Mouse (Mus musculus) thymus, adult 2 months (tissue): Measurements from ENCODE around the gene Tnfaip3. TPM values are rescaled to one million over a fixed set of nuclear protein-coding genes. Genes with fewer than 3 reads are reported as not detected.
A peak's percentile ranks its signal among the peaks of the same experiment; 100 is the strongest.

Experiments used
- DNase-seq: peaks from one replicate; pipeline ENCODE4 v3.0.0; 2021
- H3K27ac ChIP-seq: fragments of 200-500 bp; 2 replicates; pipeline ENCODE4 v1.5.1; 2012; ENCODE audit warnings: low read length, control low read depth; ENCODE audit not compliant: control insufficient read depth, insufficient read depth
- H3K27me3 ChIP-seq: fragments of 200-500 bp; 2 replicates; pipeline ENCODE4 v1.6.1; 2012; ENCODE audit warnings: mild to moderate bottlenecking, low read length, moderate library complexity, mixed read lengths; ENCODE audit not compliant: control insufficient read depth, insufficient read depth
- H3K36me3 ChIP-seq: fragments of 200-500 bp; 2 replicates; pipeline ENCODE4 v1.6.1; 2012; ENCODE audit warnings: mild to moderate bottlenecking, low read length, moderate library complexity; ENCODE audit not compliant: control insufficient read depth, insufficient read depth
- H3K4me1 ChIP-seq: fragments of 200-500 bp; replicated peaks from 2 replicates; pipeline ENCODE4 v1.6.1; 2012; ENCODE audit warnings: low read length; ENCODE audit not compliant: control insufficient read depth, insufficient read depth
- H3K4me3 ChIP-seq: fragments of 200-500 bp; 2 replicates; pipeline ENCODE4 v1.5.1; 2012; ENCODE audit warnings: mild to moderate bottlenecking, low read length, control low read depth, moderate library complexity; ENCODE audit not compliant: control insufficient read depth, insufficient read depth
- CTCF ChIP-seq: fragments of 200-500 bp; IDR thresholded peaks from 2 replicates; pipeline ENCODE4 v1.5.1; 2012; ENCODE audit warnings: mild to moderate bottlenecking, control low read depth, low read length, moderate library complexity, borderline replicate concordance; ENCODE audit not compliant: control insufficient read depth, poor library complexity, insufficient read depth; ENCODE audit errors: extremely low read depth
- POLR2A ChIP-seq: fragments of 200-500 bp; IDR thresholded peaks from 2 replicates; pipeline ENCODE4 v1.6.1; 2012; ENCODE audit warnings: mild to moderate bottlenecking, low read length, control low read depth, moderate library complexity; ENCODE audit not compliant: control insufficient read depth, poor library complexity, insufficient read depth; ENCODE audit errors: extremely low read depth
- WGBS: fragments of 180-500 bp; shearing (Covaris S2); methylation state at CpG from one replicate; pipeline ENCODE4 v1.1.7; 2018; 5-methylcytosine and 5-hydroxymethylcytosine counted together
- polyA plus RNA-seq: library from polyadenylated mRNA; depleted of rRNA; stranded (reverse); fragments of >200 nt; gene quantifications from 2 replicates; pipeline ENCODE4 v1.2.3, GENCODE M21; 2012; rRNA removed

The Tnfaip3 gene
- 41.0 and 41.8 TPM in 2 replicates for polyA plus RNA-seq

DNA sequence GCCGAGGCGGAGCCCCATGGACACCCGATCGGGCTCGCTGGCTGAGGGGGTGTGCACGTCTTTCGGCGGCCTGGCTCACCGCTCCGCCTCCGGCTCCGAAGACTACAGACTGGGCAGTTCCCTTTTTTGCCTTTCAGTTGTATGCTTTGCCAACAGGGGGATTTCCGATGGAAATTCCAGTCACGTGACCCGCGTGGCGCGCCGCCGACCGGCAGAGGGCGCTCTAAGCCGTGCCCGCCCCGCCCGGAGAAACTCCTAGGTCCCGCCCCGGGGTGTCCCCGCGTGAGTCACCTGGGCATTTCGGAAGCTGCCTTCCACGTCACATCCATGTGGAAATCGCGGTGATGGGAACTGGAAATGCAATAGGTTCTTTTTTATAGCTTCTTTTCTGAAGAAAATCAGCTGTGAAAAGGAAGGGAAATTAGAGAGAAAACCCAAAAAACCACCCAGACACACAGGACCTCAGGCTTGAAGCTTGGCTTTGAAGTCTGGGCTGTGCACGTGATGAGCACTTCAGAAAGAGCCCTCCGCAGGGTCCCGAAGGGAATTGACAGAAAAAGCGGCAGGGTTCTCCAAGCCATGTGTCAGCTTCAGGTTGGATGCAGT, at the start of gene Tnfaip3:
Gene Tnfaip3, minus strand, starts transcription at position 401 of the 606 bp plus-strand sequence.
- H3K4me1 ChIP-seq = peaks cover 13% of the 10 kb centered on the region
- under 1% methylated on average over 38 of the region's 38 CpGs for WGBS
- TF ChIP-seq CTCF (peak; percentile 97), POLR2A (peak; percentile 96)
- DNase-seq = peak; percentile 97
- H3K4me3 ChIP-seq = peak within 1 kb of the TSS; percentile 92
- peaks cover 13% of the 10 kb centered on the region for H3K36me3 ChIP-seq
- H3K27ac ChIP-seq = peak within 1 kb of the TSS; percentile 93
- H3K27me3 ChIP-seq = no peaks in the 10 kb centered on the region

DNA sequence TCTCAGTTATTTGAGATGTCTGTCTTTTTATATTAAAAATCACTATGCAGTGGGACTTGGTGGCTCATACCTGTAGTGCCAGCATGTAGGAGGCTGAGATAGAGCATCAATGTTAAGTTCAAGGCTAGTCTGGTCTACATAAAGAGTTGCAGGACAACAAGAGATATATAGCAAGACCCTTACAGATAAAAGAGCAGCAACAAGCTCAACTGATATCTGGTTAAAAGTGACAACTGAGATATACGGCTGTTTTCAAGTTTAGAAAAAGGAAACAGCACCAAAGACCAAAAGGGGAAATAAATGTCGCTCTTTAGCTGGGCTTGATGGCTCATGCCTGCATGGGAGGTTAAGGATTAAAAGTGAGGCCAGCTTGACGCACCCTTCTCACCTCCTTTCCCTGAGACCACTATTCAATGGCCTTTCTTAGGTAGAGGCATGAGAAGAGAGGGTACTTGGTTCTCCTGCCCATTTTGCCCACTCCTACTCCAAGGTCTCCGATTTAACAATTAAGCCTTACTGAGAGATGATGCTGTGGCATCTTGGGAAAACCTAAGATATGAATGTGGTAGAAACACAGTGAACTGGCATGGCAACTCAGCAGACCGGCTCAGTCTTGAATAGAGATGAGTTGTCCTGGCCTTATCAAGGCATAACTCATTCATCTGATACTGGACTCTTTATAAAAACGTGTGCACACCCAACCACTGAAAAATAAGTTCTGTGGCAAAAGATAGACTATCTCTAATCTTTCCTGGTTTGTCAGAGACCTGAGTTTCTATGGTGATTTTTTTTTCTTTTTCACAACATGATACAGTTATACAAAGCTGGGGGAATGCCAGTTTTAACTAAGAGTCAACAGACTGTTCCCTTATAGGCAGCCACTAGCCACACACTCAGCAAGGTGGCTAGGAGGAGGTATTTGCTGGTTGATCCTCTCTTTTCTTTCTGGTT, 49.5 kb upstream of the Tnfaip3 start:
- no peak for DNase-seq
- 50% methylated on average over 6 of the region's 6 CpGs for WGBS
- Histone ChIP-seq H3K4me1 (peaks cover 20% of the 10 kb centered on the region), H3K27me3 (no peaks in the 10 kb centered on the region), H3K36me3 (no peaks in the 10 kb centered on the region), H3K27ac (no peak overlapping the region), H3K4me3 (no peak overlapping the region)
- TF ChIP-seq POLR2A (no peak), CTCF (no peak)

DNA sequence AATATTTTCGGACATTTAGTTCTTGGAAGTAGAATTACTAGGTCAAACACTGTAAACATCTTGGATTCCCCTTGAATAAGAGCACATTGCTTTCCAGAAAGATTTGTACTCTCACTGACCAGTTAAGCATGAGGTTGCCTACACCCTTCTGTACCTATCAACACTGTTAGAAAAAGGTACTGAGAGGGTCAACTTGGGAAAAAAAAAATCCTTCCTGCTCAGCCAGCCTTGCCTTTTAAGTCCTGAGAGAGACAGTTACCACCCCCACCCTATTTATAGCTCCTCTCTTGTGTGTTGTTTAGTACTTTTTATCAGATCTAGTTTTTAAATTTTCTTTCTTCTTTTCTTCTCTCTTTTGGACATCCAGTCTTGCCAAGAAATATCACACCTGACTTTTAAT, 48.2 kb upstream of the Tnfaip3 start:
- Histone ChIP-seq H3K36me3 (no peaks in the 10 kb centered on the region), H3K27me3 (no peaks in the 10 kb centered on the region), H3K4me1 (peaks cover 19% of the 10 kb centered on the region), H3K27ac (peak overlapping the region; percentile 41; the same call in 1 of the 2 replicates), H3K4me3 (no peak overlapping the region)
- 76% methylated on average over 1 of the region's 1 CpGs for WGBS
- DNase-seq = no peak
- TF ChIP-seq POLR2A (no peak), CTCF (no peak)

DNA sequence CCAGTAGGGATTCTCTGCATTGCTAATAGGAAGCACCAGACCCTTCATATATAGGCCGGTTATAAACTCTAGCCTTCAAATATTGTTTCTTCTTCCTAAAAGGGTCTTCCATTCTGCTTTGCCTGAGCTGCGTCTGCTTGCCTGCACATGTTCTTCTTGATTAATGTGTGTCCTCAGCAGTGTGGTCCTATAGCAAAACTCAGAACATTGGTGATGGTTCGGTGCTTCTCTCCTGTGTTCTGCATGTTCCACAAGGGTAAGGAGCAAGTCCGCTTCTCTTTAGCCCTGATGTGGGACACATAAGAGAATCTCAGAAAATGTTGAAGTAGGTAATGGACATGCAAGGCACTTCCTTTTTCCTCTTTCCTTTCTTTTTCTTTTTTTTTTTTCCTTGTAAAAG, 47.8 kb upstream of the Tnfaip3 start:
- H3K4me1 ChIP-seq = peaks cover 17% of the 10 kb centered on the region
- H3K36me3 ChIP-seq = no peaks in the 10 kb centered on the region
- H3K4me3 ChIP-seq = no peak overlapping the region
- peak; percentile 17 for DNase-seq
- peak overlapping the region; percentile 92 for H3K27ac ChIP-seq
- TF ChIP-seq POLR2A (no peak), CTCF (no peak)
- 64% methylated on average over 4 of the region's 4 CpGs for WGBS
- no peaks in the 10 kb centered on the region for H3K27me3 ChIP-seq

DNA sequence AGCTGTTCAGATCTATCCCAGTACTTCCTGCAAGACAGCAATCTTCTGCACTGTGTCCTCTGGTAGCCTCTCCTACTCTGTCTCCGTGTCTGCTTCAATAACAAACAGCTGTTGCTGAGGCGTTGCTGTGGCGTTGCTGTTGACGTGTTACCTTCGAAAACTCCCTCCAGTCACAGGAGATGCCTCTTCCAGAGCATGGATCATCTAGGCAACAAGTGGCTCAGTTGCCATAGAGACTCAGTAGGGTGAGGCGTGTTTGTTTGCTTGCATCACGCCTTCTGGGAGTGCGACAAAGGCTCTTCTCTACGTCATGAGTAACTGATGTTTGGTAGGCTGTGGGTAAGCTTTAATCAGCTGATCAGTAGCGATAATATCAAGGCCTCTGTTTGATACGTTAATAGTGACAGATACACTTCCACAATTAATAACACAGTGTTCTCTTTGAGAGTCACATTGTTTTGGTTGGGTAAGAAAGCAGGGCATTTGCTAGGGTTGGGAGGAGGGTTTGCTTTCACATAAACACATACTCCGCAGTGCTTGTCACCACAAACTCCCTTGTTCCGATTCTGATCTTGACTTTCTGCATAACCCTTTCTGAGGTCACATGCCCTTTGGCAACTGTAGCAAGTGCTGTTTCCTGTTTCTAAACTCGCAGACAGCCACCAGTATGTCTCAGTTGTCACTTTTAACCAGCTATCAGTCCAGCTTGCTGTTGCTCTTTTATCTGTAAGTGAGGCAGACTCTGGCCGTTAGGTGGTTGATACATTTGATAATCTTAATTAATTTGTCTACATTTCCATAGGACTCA, 46.8 kb upstream of the Tnfaip3 start:
- Histone ChIP-seq H3K27me3 (no peaks in the 10 kb centered on the region), H3K4me3 (peak overlapping the region; percentile 42), H3K27ac (peak overlapping the region; percentile 92), H3K36me3 (no peaks in the 10 kb centered on the region), H3K4me1 (peaks cover 14% of the 10 kb centered on the region)
- 3% methylated on average over 15 of the region's 15 CpGs for WGBS
- peak; percentile 69 for DNase-seq
- no peak for TF ChIP-seq POLR2A
- TF ChIP-seq CTCF = no peak

DNA sequence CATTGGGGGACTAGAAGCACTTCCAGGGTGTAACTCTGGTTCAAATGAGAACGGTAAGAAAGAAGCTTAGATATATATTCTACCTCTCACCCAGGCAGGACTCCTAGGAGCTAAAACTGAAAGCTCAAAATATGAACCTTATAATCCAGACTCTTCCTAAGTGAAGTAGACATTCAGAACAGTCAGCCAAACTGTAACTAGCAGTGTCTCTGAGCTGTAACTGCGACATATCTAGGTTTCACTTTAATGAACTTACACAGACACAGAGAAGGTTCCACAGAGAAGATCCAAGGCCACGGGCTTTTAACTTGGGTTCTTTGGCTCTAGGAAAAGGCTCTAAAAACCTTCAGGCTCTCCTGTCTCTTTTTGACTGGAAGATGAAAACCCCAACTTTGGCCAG, 45.7 kb upstream of the Tnfaip3 start:
- Histone ChIP-seq H3K27me3 (no peaks in the 10 kb centered on the region), H3K4me3 (no peak overlapping the region), H3K4me1 (peaks cover 14% of the 10 kb centered on the region), H3K27ac (peak overlapping the region; percentile 92; the same call in 1 of the 2 replicates), H3K36me3 (no peaks in the 10 kb centered on the region)
- WGBS = 82% methylated on average over 3 of the region's 3 CpGs
- TF ChIP-seq POLR2A (no peak), CTCF (no peak)
- DNase-seq = no peak
